Mouse (Mus musculus): ENCODE measurements around the gene Ms4a4a.
"Not testable (repeated sequence)": the region's sequence is repeated elsewhere in the genome, so short reads cannot be mapped to it uniquely, and the experiment has no call there.

The Ms4a4a gene

GRCm38 (mm10) chr19:11375273-11375672 is at the start of gene Ms4a4a:
TSS of gene Ms4a4a (plus strand) at chr19:11375523.
- no peak for DNase-seq

DNA sequence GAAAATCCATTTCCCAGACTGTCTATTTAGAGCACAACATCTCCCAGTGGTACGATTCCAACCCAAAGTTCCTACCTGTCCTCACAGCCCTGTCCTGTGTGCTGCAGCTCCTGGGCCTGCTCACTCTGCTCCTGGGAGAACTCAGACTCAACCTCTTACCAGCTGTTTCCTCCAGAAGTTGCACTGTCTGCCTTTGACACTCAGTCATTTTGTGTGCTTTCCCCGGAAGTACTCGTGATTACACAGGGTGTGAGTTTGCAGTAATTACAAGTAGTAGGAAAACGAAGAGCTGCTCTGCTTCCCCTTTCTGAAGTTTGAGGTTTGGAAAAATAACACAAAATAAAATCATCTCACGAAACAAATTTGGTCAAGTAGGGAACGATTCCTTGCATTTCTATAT is 39.4 kb upstream of the Ms4a4a start, which contains the start of gene Ms4a7:
TSS of gene Ms4a7 (minus strand) at position 215 of the 400 bp plus-strand sequence.
- DNase-seq: no peak

GRCm38 (mm10) chr19:11343147-11343546 is 32.2 kb upstream of the Ms4a4a start:
- no peak for DNase-seq

GRCm38 (mm10) chr19:11343992-11344391 is 31.3 kb upstream of the Ms4a4a start:
- DNase-seq: no peak

DNA sequence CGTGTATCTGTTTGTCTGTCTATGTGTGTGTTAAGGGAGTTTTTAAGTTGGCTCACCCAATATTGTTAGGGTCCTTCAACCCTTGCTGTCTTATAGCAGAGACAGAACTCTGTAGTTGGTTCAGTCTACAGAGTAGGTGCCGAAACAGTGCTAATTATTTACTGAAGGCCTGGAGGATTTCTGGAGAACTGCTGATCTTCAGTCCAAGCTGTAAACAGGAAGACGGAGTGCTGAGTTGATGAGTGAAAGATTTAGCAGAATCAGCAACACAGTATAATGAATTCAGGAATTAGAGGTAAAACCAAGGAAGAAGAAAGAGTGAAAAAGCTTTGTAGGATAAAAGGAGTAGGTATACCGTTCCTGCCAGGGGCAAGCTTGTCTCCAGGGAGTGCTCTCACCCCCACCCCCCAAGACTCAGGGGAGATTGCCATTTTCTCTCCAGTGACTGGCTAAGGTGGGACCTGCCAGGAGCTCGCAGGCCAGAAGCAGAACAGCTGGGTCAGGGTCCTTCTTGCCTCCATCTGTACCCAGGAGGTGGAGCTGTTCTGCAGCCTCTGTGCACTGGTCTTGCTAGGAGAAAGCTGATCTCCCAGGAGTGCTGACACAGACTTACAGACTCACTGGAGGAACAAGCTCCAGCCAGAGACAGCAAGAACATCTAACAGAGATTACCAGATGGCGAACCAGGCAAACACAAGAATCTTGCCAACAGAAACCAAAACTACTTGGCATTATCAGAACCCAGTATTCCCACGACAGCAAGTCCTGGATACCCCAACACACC is 25.4 kb upstream of the Ms4a4a start:
- peak; percentile 51 for DNase-seq

- DNase-seq: no peak
These were observed 23.4 kb upstream of the Ms4a4a start for GRCm38 (mm10) chr19:11351878-11352277.

DNA sequence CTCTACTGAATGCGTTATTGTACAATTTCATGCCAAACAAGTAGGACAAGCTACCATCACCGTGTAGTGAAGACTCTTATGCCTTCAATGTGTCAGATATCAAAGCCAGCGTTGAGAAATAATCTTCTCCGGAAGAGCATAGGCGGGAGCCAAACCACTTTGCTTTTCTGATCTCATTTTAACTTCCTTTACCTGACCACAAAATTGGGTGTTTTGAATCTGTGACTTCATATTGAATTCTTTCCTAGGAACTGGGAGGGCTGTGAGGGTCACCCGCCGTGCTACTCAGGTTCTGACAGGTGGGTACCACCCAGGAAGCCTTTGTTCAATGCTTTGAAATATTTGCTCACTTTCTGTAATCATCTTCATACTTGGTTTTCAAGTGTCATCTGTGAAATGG is 19.6 kb upstream of the Ms4a4a start:
- no peak for DNase-seq

GRCm38 (mm10) chr19:11360106-11360505 is 15.2 kb upstream of the Ms4a4a start:
- DNase-seq: no peak

GRCm38 (mm10) chr19:11362002-11362401 is 13.3 kb upstream of the Ms4a4a start:
- DNase-seq: no peak

DNA sequence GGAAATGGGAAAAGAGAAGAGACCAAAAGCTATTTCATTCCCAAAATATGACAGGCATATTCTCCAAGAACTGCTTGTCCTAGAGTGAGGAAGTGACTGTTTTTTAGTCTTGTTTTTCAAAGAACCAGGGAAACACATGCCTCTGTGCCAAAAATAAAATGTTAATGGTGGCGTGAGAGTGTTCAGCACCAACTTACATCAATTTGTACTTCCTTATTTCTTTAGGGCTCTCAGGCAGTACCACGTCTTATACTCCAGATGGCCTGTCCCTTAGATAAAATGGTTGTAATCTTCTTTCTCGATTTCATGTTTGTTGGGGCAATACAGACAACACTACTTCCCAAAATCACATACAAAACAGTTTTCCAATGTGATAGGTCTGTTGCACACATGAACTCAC is 7.0 kb upstream of the Ms4a4a start:
- no peak for DNase-seq

GRCm38 (mm10) chr19:11371181-11371580 is 4.1 kb upstream of the Ms4a4a start:
- no peak for DNase-seq

- DNase-seq: no peak
These were observed 1.1 kb downstream of the Ms4a4a start for GRCm38 (mm10) chr19:11376399-11376798.

GRCm38 (mm10) chr19:11387109-11387508 is 11.8 kb downstream of the Ms4a4a start:
- no peak for DNase-seq

DNA sequence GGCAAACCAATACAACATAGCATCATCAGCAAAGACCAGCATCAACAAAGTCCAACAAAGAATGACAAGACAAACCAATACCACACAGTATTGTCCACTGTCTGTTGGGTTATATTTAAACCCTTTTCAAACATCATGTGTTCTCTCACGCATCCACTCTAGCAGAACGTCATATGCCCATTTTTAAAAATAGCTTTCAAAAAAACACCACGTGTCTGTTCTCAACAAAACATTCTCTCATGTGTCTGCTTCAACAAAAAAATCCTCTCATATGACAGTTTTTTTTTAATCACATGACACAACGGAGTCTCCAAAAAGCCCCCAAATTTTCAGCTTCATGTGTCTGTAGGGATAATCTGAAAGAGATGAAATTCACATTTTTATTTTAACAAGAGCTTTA is 12.4 kb downstream of the Ms4a4a start:
- no peak for DNase-seq

DNA sequence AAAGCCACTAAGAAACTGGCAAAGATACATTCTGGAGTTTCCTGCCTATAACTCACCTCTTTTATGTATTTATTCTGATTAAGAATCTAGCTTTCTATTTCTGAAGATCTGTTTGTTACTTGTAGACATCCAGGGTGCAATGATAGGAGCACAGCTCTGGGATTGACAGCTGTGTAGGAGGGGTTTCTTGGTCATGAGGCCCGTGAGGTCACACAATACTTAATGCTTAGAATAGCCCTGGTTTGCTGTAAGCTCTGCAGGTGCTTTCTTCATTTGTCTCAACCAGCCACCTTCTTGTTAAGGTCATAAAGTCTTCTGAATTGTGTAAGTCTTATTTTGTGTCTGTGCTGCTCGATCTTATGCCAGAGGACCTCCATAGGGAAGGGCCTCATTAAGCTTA is 13.6 kb downstream of the Ms4a4a start:
- no peak for DNase-seq

DNA sequence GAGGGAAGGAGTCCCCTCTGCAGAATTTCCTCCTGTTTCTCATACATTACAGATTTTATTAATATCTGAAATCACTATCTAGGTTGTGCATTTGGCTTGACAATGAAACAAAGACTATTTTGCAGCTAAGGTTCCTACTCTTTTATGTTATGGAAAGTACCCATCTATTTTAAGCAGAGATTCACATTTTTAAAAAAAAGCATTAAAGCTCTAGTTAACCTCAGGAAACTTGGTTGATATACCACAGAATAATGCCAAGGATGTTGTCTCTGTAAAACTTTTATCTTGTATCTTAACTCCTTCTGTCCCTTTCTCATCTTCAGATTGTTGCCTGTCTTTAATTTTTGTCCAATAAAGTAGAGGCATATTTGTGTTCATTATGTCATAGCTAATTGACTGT is 20.4 kb downstream of the Ms4a4a start:
- no peak for DNase-seq

DNA sequence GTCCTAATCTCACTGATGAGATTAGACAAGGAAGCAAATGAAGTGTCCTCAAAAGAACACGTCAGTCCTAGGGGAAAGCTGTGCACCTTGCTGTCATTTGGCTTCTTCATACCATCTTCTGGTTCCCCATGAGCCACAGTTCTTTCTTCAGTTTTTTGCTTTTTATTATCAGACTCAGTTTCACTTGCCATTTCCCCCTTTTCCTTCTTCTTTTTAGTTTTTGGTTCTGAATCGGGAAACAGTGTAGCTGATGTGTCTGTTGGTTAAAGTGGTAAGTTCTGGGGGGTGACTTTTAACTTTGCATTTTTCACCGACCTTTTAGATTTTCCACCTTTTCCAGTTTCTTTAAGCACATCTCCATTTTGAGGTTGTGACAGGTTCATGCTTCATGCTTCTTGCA is 29.2 kb downstream of the Ms4a4a start, which contains the start of gene Ms4a4c:
TSS of gene Ms4a4c (plus strand) at position 244 of the 400 bp plus-strand sequence.
- DNase-seq: no peak

GRCm38 (mm10) chr19:11407428-11407827 is 32.1 kb downstream of the Ms4a4a start:
- no peak for DNase-seq

DNA sequence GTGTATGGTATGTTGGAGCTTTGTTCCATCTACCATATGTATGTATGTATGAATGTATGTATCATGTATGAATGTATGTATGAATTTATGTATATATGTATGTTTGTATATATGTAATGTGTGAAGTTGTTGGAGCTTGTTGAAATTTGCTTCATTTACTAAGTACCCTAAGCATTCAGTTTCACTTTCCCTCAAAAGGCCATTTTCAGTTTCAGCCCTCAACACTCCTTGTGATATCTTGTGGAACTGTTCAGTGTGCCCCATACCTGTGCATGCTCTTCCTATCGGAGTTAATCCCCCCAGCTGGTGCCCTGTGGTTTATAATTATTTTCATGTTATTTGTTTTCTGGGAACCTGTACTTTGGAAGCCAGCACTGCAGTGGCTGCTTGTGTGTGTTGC is 33.3 kb downstream of the Ms4a4a start:
- no peak for DNase-seq

GRCm38 (mm10) chr19:11411640-11412039 is 36.3 kb downstream of the Ms4a4a start:
- no peak for DNase-seq

GRCm38 (mm10) chr19:11414084-11414483 is 38.8 kb downstream of the Ms4a4a start:
- DNase-seq: no peak

GRCm38 (mm10) chr19:11415581-11415980 is 40.3 kb downstream of the Ms4a4a start:
- no peak for DNase-seq

DNA sequence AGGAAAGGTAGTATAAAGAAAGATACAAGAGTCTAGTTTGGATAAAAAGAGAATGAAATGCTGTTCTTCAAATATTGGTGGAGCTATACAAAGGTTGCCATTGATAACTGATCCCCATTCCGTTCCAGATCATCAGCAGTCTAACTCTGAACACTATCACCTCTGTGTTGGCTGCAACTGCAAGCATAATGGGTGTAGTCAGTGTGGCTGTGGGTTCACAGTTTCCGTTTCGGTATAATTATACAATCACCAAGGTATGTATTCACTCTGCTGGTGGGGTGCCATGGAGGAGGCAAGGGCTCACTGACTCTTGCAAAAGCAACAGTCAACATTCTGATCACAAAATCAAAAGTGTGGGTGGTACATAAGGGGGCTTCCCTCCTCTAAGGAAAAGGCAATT is 43.5 kb downstream of the Ms4a4a start:
- DNase-seq: not testable (repeated sequence)

- not testable (repeated sequence) for DNase-seq
These were observed 55.9 kb downstream of the Ms4a4a start for GRCm38 (mm10) chr19:11431209-11431608.

All from kidney, postnatal 14 days (tissue).